In the genomic region with DNA sequence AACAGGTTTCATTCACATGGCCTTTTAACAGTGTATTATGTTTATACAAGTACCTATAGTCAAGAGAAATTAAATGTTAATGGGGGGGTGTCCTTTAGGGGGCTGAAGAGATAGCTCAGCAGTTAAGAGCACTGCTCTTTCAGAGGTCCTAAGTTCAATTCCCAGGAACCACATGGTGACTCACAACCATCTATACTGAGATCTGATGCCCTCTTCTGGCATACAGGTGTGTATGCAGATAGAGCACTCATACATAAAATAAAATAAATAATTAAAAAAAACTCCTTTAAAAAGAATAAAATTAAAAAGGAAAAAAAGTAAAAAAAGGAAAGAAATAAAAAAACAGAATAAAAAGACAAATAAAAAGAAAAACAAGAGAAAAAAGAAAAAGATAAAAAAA, we compare ENCODE assay signal across 16 mouse cellular contexts.
A peak's percentile ranks its signal among the peaks of the same experiment; 100 is the strongest.
DNase-seq lines count a peak whose midpoint lies in the region; ATAC-seq and TF ChIP-seq lines count a peak whose summit lies in the region.
"Had no signal": no experiment of that assay in that cellular context is flagged by ENCODE, and none has a peak within 500 bp of the region (broad histone marks: within the 10 kb centered on the region; RNA-seq: fewer than 3 reads in every experiment).

No protein-coding gene starts in this region.

- H3K36me3 ChIP-seq in hindbrain, postnatal 0 days (ENCODE audit: insufficient read depth, low read length): no peaks in the 10 kb centered on the region
- H3K36me3 ChIP-seq in hindbrain, embryonic 11.5 days (ENCODE audit: control insufficient read depth, insufficient read depth, low read length): no peaks in the 10 kb centered on the region
- no peaks in the 10 kb centered on the region for H3K36me3 ChIP-seq in lung, postnatal 0 days (ENCODE audit: insufficient read depth, low read length)
- H3K36me3 ChIP-seq in splenic B cell, adult 2 months (ENCODE audit: control insufficient read depth, insufficient read depth, low read length, poor library complexity, severe bottlenecking): no peaks in the 10 kb centered on the region
- H3K36me3 ChIP-seq: embryonic facial prominence, embryonic 15.5 days; intestine, embryonic 15.5 days; stomach, embryonic 15.5 days had no signal

- no peak for ATAC-seq in hindbrain, postnatal 0 days
- ATAC-seq in hindbrain, embryonic 11.5 days (ENCODE audit: low FRiP score): no peak
- ATAC-seq in lung, postnatal 0 days: no peak
- ATAC-seq: intestine, embryonic 15.5 days had no signal

- TF ChIP-seq CTCF in hindbrain, postnatal 0 days (IDR thresholded peaks at IDR 0.05; ENCODE audit: low read depth): peak; percentile 40
- TF ChIP-seq CTCF in lung, postnatal 0 days (IDR thresholded peaks at IDR 0.05): peak; percentile 44

- H3K9ac ChIP-seq in hindbrain, postnatal 0 days (replicated peaks; ENCODE audit: low read length): no peak overlapping the region
- H3K9ac ChIP-seq in hindbrain, embryonic 11.5 days (ENCODE audit: low read depth, low read length): no peak overlapping the region
- no peak overlapping the region for H3K9ac ChIP-seq in lung, postnatal 0 days (replicated peaks; ENCODE audit: low read depth)
- H3K9ac ChIP-seq: embryonic facial prominence, embryonic 15.5 days; hindbrain, embryonic 12.5 days; intestine, embryonic 15.5 days; limb, embryonic 13.5 days; lung, embryonic 15.5 days; stomach, embryonic 15.5 days had no signal

- H3K27me3 ChIP-seq in hindbrain, postnatal 0 days (ENCODE audit: insufficient read depth, low read length): no peaks in the 10 kb centered on the region
- no peaks in the 10 kb centered on the region for H3K27me3 ChIP-seq in hindbrain, embryonic 11.5 days (ENCODE audit: control insufficient read depth, insufficient read depth, low read length)
- no peaks in the 10 kb centered on the region for H3K27me3 ChIP-seq in lung, postnatal 0 days (replicated peaks; ENCODE audit: insufficient read depth, low read length)
- no peaks in the 10 kb centered on the region for H3K27me3 ChIP-seq in splenic B cell, adult 2 months (ENCODE audit: control insufficient read depth, insufficient read depth, low read length, poor library complexity, severe bottlenecking)
- H3K27me3 ChIP-seq: embryonic facial prominence, embryonic 15.5 days; hindbrain, embryonic 12.5 days; intestine, embryonic 15.5 days; limb, embryonic 13.5 days; lung, embryonic 15.5 days; stomach, embryonic 15.5 days had no signal

- TF ChIP-seq EP300 in lung, postnatal 0 days (IDR thresholded peaks at IDR 0.05): no peak

- no peaks in the 10 kb centered on the region for H3K4me1 ChIP-seq in hindbrain, postnatal 0 days (ENCODE audit: insufficient read depth, low read length)
- H3K4me1 ChIP-seq in hindbrain, embryonic 11.5 days (replicated peaks; ENCODE audit: control insufficient read depth, insufficient read depth, low read length): no peaks in the 10 kb centered on the region
- no peaks in the 10 kb centered on the region for H3K4me1 ChIP-seq in lung, postnatal 0 days (ENCODE audit: insufficient read depth, low read depth, low read length)
- H3K4me1 ChIP-seq: embryonic facial prominence, embryonic 15.5 days; intestine, embryonic 15.5 days; lung, embryonic 15.5 days; stomach, embryonic 15.5 days had no signal

- no peaks in the 10 kb centered on the region for H3K9me3 ChIP-seq in hindbrain, postnatal 0 days (ENCODE audit: low read length)
- no peaks in the 10 kb centered on the region for H3K9me3 ChIP-seq in hindbrain, embryonic 11.5 days (ENCODE audit: control insufficient read depth, low read length)
- H3K9me3 ChIP-seq in lung, postnatal 0 days (ENCODE audit: low read length): no peaks in the 10 kb centered on the region
- H3K9me3 ChIP-seq: embryonic facial prominence, embryonic 15.5 days; hindbrain, embryonic 12.5 days; intestine, embryonic 15.5 days; limb, embryonic 13.5 days; lung, embryonic 15.5 days; stomach, embryonic 15.5 days had no signal

- H3K4me2 ChIP-seq in hindbrain, postnatal 0 days (ENCODE audit: low read depth, low read length): no peak overlapping the region
- no peak overlapping the region for H3K4me2 ChIP-seq in hindbrain, embryonic 11.5 days (replicated peaks; ENCODE audit: low read depth, low read length)
- H3K4me2 ChIP-seq in lung, postnatal 0 days (replicated peaks; ENCODE audit: low read depth, low read length): no peak overlapping the region
- H3K4me2 ChIP-seq: embryonic facial prominence, embryonic 15.5 days; hindbrain, embryonic 12.5 days; intestine, embryonic 15.5 days; limb, embryonic 13.5 days; lung, embryonic 15.5 days; stomach, embryonic 15.5 days had no signal

- no peak overlapping the region for H3K4me3 ChIP-seq in hindbrain, postnatal 0 days (ENCODE audit: low read length)
- H3K4me3 ChIP-seq in hindbrain, embryonic 11.5 days (ENCODE audit: low read depth, low read length): no peak overlapping the region
- no peak overlapping the region for H3K4me3 ChIP-seq in lung, postnatal 0 days (ENCODE audit: low read depth, low read length)
- H3K4me3 ChIP-seq: embryonic facial prominence, embryonic 15.5 days; hindbrain, embryonic 12.5 days; intestine, embryonic 15.5 days; limb, embryonic 13.5 days; lung, embryonic 15.5 days; stomach, embryonic 15.5 days had no signal

- intact Hi-C loops in left cerebral cortex, postnatal 10 days (cut with DNase I): no loop called here

- no peak overlapping the region for H3K27ac ChIP-seq in hindbrain, postnatal 0 days
- no peak overlapping the region for H3K27ac ChIP-seq in hindbrain, embryonic 11.5 days (ENCODE audit: low read depth, low read length)
- no peak overlapping the region for H3K27ac ChIP-seq in lung, postnatal 0 days (ENCODE audit: low read length)
- H3K27ac ChIP-seq: embryonic facial prominence, embryonic 15.5 days; hindbrain, embryonic 12.5 days; intestine, embryonic 15.5 days; limb, embryonic 13.5 days; lung, embryonic 15.5 days; stomach, embryonic 15.5 days had no signal

- DNase-seq in hindbrain, postnatal 0 days (ENCODE audit: low spot score): no peak
- DNase-seq in hindbrain, embryonic 11.5 days (ENCODE audit: low spot score): no peak
- DNase-seq in lung, postnatal 0 days (ENCODE audit: low spot score): no peak
- no peak for DNase-seq in lung, postnatal 25 days (ENCODE audit: low spot score)
- peak; percentile 11 to 22 for DNase-seq in B cell, adult 2 months
- DNase-seq in splenic B cell, adult 2 months (ENCODE audit: low read depth, low spot score): peak; percentile 27
- DNase-seq in left cerebral cortex, postnatal 10 days (ENCODE audit: extremely low spot score in 1 of 2, low spot score in 2 of 2): no peak
- DNase-seq: adrenal gland, postnatal 10 days; cerebellum, adult 18-20 months; kidney, postnatal 4 days had no signal

Comparison
In these comparisons a context has a peak if more than half of its experiments do, and no peak if none do; other contexts are left out.
1. DNase-seq: peak in B cell, adult 2 months (2 of 2) and splenic B cell, adult 2 months (single experiment); none in hindbrain, postnatal 0 days (single experiment), hindbrain, embryonic 11.5 days (single experiment), lung, postnatal 0 days (single experiment), lung, postnatal 25 days (single experiment) and left cerebral cortex, postnatal 10 days (0 of 2).